Mouse (Mus musculus): ENCODE data around the gene Rnf17. TPM values are rescaled to one million over a fixed set of nuclear protein-coding genes. Genes with fewer than 3 reads are reported as not detected.

Gene Rnf17
- polyA plus RNA-seq, 1 experiment from 2014 or later, result 1.6 TPM

- Histone ChIP-seq H3K4me2 (replicated peaks; ENCODE audit: low read depth, low read length) (no peak overlapping the region), H3K27me3 (ENCODE audit: control insufficient read depth, insufficient read depth, low read length) (no peaks in the 10 kb centered on the region), H3K9me3 (ENCODE audit: control insufficient read depth, low read depth, low read length) (no peaks in the 10 kb centered on the region), H3K9ac (replicated peaks; ENCODE audit: low read depth, low read length) (no peak overlapping the region), H3K4me1 (ENCODE audit: control insufficient read depth, insufficient read depth, low read length) (no peaks in the 10 kb centered on the region), H3K4me3 (ENCODE audit: low read depth, low read length) (no peak overlapping the region), H3K36me3 (ENCODE audit: control insufficient read depth, insufficient read depth, low read length) (no peaks in the 10 kb centered on the region), H3K27ac (ENCODE audit: low read length) (no peak overlapping the region)
- 96% methylated on average over 2 of the region's 2 CpGs for WGBS
- no peak for ATAC-seq (ENCODE audit: insufficient number of reproducible peaks, insufficient read depth, low FRiP score, low read depth)
These were observed 643 bp downstream of the Rnf17 start for GRCm38 (mm10) chr14:56403072-56403375.

DNA sequence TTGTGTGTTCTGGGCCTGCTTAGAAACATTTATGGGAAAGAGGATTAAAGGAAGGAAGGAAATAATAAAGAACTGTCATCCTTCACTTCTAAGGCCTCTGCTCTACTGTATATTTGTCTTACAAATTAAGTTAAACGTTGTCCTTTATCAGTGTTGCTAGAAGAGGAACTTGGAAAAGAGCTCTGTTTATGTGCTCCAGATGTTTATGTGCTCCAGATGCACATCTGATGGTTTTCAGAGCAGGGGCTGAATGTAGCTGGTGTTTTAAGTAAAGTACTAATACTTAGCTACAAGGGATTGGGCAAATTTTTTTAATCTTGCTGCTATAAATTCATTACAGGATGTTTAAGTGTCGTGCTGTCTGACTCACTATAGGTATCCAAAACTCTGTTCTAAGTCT lies 59.7 kb downstream of the Rnf17 start:
- Histone ChIP-seq H3K9me3 (ENCODE audit: control insufficient read depth, low read depth, low read length) (no peaks in the 10 kb centered on the region), H3K9ac (replicated peaks; ENCODE audit: low read depth, low read length) (no peak overlapping the region), H3K27ac (ENCODE audit: low read length) (no peak overlapping the region), H3K27me3 (ENCODE audit: control insufficient read depth, insufficient read depth, low read length) (no peaks in the 10 kb centered on the region), H3K36me3 (ENCODE audit: control insufficient read depth, insufficient read depth, low read length) (no peaks in the 10 kb centered on the region), H3K4me2 (replicated peaks; ENCODE audit: low read depth, low read length) (no peak overlapping the region), H3K4me1 (ENCODE audit: control insufficient read depth, insufficient read depth, low read length) (no peaks in the 10 kb centered on the region), H3K4me3 (ENCODE audit: low read depth, low read length) (no peak overlapping the region)
- no peak for ATAC-seq (ENCODE audit: insufficient number of reproducible peaks, insufficient read depth, low FRiP score, low read depth)
- WGBS, result 35% methylated on average over 2 of the region's 2 CpGs

- no peaks in the 10 kb centered on the region for H3K27me3 ChIP-seq (ENCODE audit: control insufficient read depth, insufficient read depth, low read length)
- 55% methylated on average over 1 of the region's 1 CpGs for WGBS
- no peak overlapping the region for H3K4me3 ChIP-seq (ENCODE audit: low read depth, low read length)
- H3K4me2 ChIP-seq (replicated peaks; ENCODE audit: low read depth, low read length), result no peak overlapping the region
- H3K9ac ChIP-seq (replicated peaks; ENCODE audit: low read depth, low read length), result no peak overlapping the region
- H3K36me3 ChIP-seq (ENCODE audit: control insufficient read depth, insufficient read depth, low read length), result no peaks in the 10 kb centered on the region
- ATAC-seq (ENCODE audit: insufficient number of reproducible peaks, insufficient read depth, low FRiP score, low read depth), result no peak
- H3K9me3 ChIP-seq (ENCODE audit: control insufficient read depth, low read depth, low read length), result no peaks in the 10 kb centered on the region
- no peaks in the 10 kb centered on the region for H3K4me1 ChIP-seq (ENCODE audit: control insufficient read depth, insufficient read depth, low read length)
- no peak overlapping the region for H3K27ac ChIP-seq (ENCODE audit: low read length)
These were observed 60.3 kb downstream of the Rnf17 start for GRCm38 (mm10) chr14:56462729-56463128.

GRCm38 (mm10) chr14:56468145-56468544 lies 65.8 kb downstream of the Rnf17 start:
- ATAC-seq (ENCODE audit: insufficient number of reproducible peaks, insufficient read depth, low FRiP score, low read depth), result no peak
- H3K9ac ChIP-seq (replicated peaks; ENCODE audit: low read depth, low read length), result no peak overlapping the region
- H3K9me3 ChIP-seq (ENCODE audit: control insufficient read depth, low read depth, low read length), result no peaks in the 10 kb centered on the region
- 44% methylated on average over 1 of the region's 1 CpGs for WGBS
- H3K36me3 ChIP-seq (ENCODE audit: control insufficient read depth, insufficient read depth, low read length), result no peaks in the 10 kb centered on the region
- no peaks in the 10 kb centered on the region for H3K4me1 ChIP-seq (ENCODE audit: control insufficient read depth, insufficient read depth, low read length)
- no peak overlapping the region for H3K4me2 ChIP-seq (replicated peaks; ENCODE audit: low read depth, low read length)
- no peak overlapping the region for H3K27ac ChIP-seq (ENCODE audit: low read length)
- no peaks in the 10 kb centered on the region for H3K27me3 ChIP-seq (ENCODE audit: control insufficient read depth, insufficient read depth, low read length)
- no peak overlapping the region for H3K4me3 ChIP-seq (ENCODE audit: low read depth, low read length)

GRCm38 (mm10) chr14:56489806-56490205 lies 87.4 kb downstream of the Rnf17 start:
- no peak overlapping the region for H3K4me2 ChIP-seq (replicated peaks; ENCODE audit: low read depth, low read length)
- H3K9ac ChIP-seq (replicated peaks; ENCODE audit: low read depth, low read length), result no peak overlapping the region
- H3K9me3 ChIP-seq (ENCODE audit: control insufficient read depth, low read depth, low read length), result no peaks in the 10 kb centered on the region
- no peak for ATAC-seq (ENCODE audit: insufficient number of reproducible peaks, insufficient read depth, low FRiP score, low read depth)
- H3K27me3 ChIP-seq (ENCODE audit: control insufficient read depth, insufficient read depth, low read length), result no peaks in the 10 kb centered on the region
- H3K4me3 ChIP-seq (ENCODE audit: low read depth, low read length), result no peak overlapping the region
- no peaks in the 10 kb centered on the region for H3K4me1 ChIP-seq (ENCODE audit: control insufficient read depth, insufficient read depth, low read length)
- no peaks in the 10 kb centered on the region for H3K36me3 ChIP-seq (ENCODE audit: control insufficient read depth, insufficient read depth, low read length)
- no peak overlapping the region for H3K27ac ChIP-seq (ENCODE audit: low read length)

- no peak for ATAC-seq (ENCODE audit: insufficient number of reproducible peaks, insufficient read depth, low FRiP score, low read depth)
- H3K4me3 ChIP-seq (ENCODE audit: low read depth, low read length), result no peak overlapping the region
- 52% methylated on average over 4 of the region's 4 CpGs for WGBS
- H3K9ac ChIP-seq (replicated peaks; ENCODE audit: low read depth, low read length), result no peak overlapping the region
- H3K27ac ChIP-seq (ENCODE audit: low read length), result no peak overlapping the region
- no peak overlapping the region for H3K4me2 ChIP-seq (replicated peaks; ENCODE audit: low read depth, low read length)
- no peaks in the 10 kb centered on the region for H3K4me1 ChIP-seq (ENCODE audit: control insufficient read depth, insufficient read depth, low read length)
- no peaks in the 10 kb centered on the region for H3K36me3 ChIP-seq (ENCODE audit: control insufficient read depth, insufficient read depth, low read length)
- no peaks in the 10 kb centered on the region for H3K27me3 ChIP-seq (ENCODE audit: control insufficient read depth, insufficient read depth, low read length)
- no peaks in the 10 kb centered on the region for H3K9me3 ChIP-seq (ENCODE audit: control insufficient read depth, low read depth, low read length)
These were observed 100.0 kb downstream of the Rnf17 start for GRCm38 (mm10) chr14:56502407-56502806.

DNA sequence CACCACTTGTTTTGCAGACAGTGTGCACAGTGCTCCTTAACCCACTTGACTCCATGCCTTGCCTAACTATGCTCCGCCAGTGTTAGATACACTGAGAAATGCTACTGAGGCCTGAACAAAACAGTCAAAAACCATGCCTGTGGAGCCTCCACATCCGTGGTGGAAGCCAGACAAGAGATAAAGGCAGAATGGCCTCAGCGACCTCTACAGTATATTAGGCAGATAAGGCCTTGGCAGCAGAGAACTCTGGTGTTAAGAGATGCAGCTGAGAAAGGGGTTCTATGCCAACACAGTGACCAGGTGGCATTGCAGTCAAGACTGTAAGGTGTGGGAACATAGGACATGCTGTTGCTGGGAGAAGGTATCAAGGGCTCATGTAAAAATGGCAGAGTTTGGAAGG lies 104.4 kb downstream of the Rnf17 start:
- Histone ChIP-seq H3K27ac (ENCODE audit: low read length) (no peak overlapping the region), H3K36me3 (ENCODE audit: control insufficient read depth, insufficient read depth, low read length) (no peaks in the 10 kb centered on the region), H3K4me1 (ENCODE audit: control insufficient read depth, insufficient read depth, low read length) (no peaks in the 10 kb centered on the region), H3K9ac (replicated peaks; ENCODE audit: low read depth, low read length) (no peak overlapping the region), H3K27me3 (ENCODE audit: control insufficient read depth, insufficient read depth, low read length) (no peaks in the 10 kb centered on the region), H3K4me2 (replicated peaks; ENCODE audit: low read depth, low read length) (no peak overlapping the region), H3K9me3 (ENCODE audit: control insufficient read depth, low read depth, low read length) (no peaks in the 10 kb centered on the region), H3K4me3 (ENCODE audit: low read depth, low read length) (no peak overlapping the region)
- ATAC-seq (ENCODE audit: insufficient number of reproducible peaks, insufficient read depth, low FRiP score, low read depth), result no peak
- 65% methylated on average over 3 of the region's 3 CpGs for WGBS

DNA sequence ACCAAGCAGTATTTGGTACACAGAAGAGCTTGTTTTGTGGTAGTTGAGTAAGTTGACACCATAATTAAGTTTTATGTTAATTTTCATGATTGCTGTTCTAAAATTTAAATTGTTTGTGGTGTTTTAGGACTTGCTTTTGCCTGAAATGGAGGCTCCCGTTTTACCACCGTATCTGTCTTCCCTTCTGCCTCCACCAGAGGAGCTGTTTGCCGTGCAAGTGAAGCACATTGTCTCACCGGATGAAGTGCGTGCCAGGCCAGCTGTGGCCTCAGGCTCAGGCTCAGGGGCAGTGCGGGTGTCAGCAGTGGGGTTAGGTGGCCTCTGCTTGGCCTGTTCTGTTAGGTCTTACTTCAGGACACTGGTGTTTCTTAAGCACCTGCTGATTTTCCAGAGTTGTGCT lies 109.7 kb downstream of the Rnf17 start:
- Histone ChIP-seq H3K4me3 (ENCODE audit: low read depth, low read length) (no peak overlapping the region), H3K27me3 (ENCODE audit: control insufficient read depth, insufficient read depth, low read length) (no peaks in the 10 kb centered on the region), H3K4me1 (ENCODE audit: control insufficient read depth, insufficient read depth, low read length) (no peaks in the 10 kb centered on the region), H3K4me2 (replicated peaks; ENCODE audit: low read depth, low read length) (no peak overlapping the region), H3K36me3 (ENCODE audit: control insufficient read depth, insufficient read depth, low read length) (no peaks in the 10 kb centered on the region), H3K27ac (ENCODE audit: low read length) (no peak overlapping the region), H3K9me3 (ENCODE audit: control insufficient read depth, low read depth, low read length) (no peaks in the 10 kb centered on the region), H3K9ac (replicated peaks; ENCODE audit: low read depth, low read length) (no peak overlapping the region)
- no peak for ATAC-seq (ENCODE audit: insufficient number of reproducible peaks, insufficient read depth, low FRiP score, low read depth)
- WGBS, result 35% methylated on average over 6 of the region's 6 CpGs

- Histone ChIP-seq H3K4me1 (ENCODE audit: control insufficient read depth, insufficient read depth, low read length) (no peaks in the 10 kb centered on the region), H3K9ac (replicated peaks; ENCODE audit: low read depth, low read length) (no peak overlapping the region), H3K36me3 (ENCODE audit: control insufficient read depth, insufficient read depth, low read length) (no peaks in the 10 kb centered on the region), H3K27ac (ENCODE audit: low read length) (no peak overlapping the region), H3K4me3 (ENCODE audit: low read depth, low read length) (no peak overlapping the region), H3K9me3 (ENCODE audit: control insufficient read depth, low read depth, low read length) (no peaks in the 10 kb centered on the region), H3K4me2 (replicated peaks; ENCODE audit: low read depth, low read length) (no peak overlapping the region), H3K27me3 (ENCODE audit: control insufficient read depth, insufficient read depth, low read length) (no peaks in the 10 kb centered on the region)
- no peak for ATAC-seq (ENCODE audit: insufficient number of reproducible peaks, insufficient read depth, low FRiP score, low read depth)
- WGBS, result 78% methylated on average over 2 of the region's 2 CpGs
These were observed 112.4 kb downstream of the Rnf17 start for GRCm38 (mm10) chr14:56514775-56515174.

Measured in stomach, embryonic 14.5 days (tissue).